Mouse (Mus musculus) E14TG2a.4 (cell line): ENCODE data around the gene Magoh.

Experiments
- CTCF ChIP-seq: conservative IDR thresholded peaks from 2 replicates; pipeline ENCODE4 v1.5.1; 2014; ENCODE audit warnings: low read length
- NANOG ChIP-seq: IDR thresholded peaks from 2 replicates; pipeline ENCODE4 v1.6.1; 2014; ENCODE audit warnings: borderline replicate concordance, low read length, mixed read lengths
- POU5F1 ChIP-seq: IDR thresholded peaks from 2 replicates; pipeline ENCODE4 v1.6.1; 2014; ENCODE audit warnings: low read length, borderline replicate concordance

GRCm38 (mm10) chr4:107928726-107929125 is 49.2 kb downstream of the Magoh start:
- TF ChIP-seq CTCF (no peak), POU5F1 (no peak), NANOG (no peak)
